Mouse (Mus musculus) cerebellum, adult 9-10 months (tissue): Measurements from ENCODE around the gene Stambpl1.

Source experiments
- DNase-seq: peaks from one replicate; pipeline ENCODE4 v3.0.0; 2022

Gene Stambpl1

GRCm38 (mm10) chr19:34287656-34288415 lies 95.8 kb downstream of the Stambpl1 start:
- DNase-seq, result no peak

DNA sequence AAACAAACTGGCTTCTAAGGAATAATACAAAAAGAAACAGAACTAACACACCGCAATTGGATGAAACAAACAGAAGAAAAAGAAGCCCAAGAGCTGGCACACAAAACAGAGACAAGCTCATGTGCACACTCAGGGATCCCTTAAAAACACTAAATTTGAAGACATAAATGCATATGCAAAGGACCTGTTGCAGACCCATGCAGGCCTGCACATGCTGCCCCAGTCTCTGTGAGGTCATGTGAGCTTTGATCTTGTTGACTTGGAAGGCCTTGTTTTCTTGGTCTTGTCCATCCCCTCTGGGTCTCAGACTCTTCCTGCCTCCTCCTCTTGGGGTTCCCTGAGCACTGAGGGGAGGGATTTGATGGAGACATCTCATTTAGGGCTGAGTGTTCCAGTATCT lies 96.7 kb downstream of the Stambpl1 start:
- DNase-seq, result no peak
